Mouse (Mus musculus): Measurements from ENCODE around the gene Sorl1. TPM values are rescaled to one million over a fixed set of nuclear protein-coding genes. Genes with fewer than 3 reads are reported as not detected.

Gene Sorl1
- polyA plus RNA-seq, 1 experiment from 2014 or later: 11.5 TPM

Other genes with a start within 250 kb of the Sorl1 start
- 30.0 and 45.7 TPM in 2 replicates for gene Sc5d, start 140.0 kb upstream of the Sorl1 start, polyA plus RNA-seq (2014; fragmentation: Nextera tagmentation; extraction: Ambion mirVana)